Mouse (Mus musculus): ENCODE data around the gene Ubqlnl. TPM values are rescaled to one million over a fixed set of nuclear protein-coding genes. Genes with fewer than 3 reads are reported as not detected.

Ubqlnl gene
- polyA plus RNA-seq, 1 experiment from 2014 or later = not detected

DNA sequence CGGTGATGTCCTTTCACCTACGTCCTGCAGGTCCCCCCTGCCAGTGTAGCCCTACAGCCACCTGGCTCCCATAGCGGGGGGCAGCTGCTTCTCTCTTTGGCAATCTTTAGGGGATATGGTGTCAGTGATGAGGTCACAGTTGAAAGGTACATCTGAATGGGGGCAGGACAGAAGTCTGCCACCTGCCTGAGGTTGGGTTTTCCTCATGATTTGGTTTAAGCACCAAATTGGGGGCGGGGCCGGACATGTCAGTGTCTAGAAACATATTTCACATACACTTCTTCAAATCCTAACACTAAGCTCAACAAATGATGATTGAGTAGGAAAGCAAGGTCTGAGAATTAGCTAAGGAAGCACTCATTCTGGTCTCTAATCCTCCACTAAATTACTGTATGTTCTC is 20.6 kb downstream of the Ubqlnl start, which contains the start of gene Ubqln5:
TSS of gene Ubqln5 (minus strand) at position 101 of the 400 bp plus-strand sequence.
- no peak within 1 kb of the TSS for H3K27ac ChIP-seq (replicated peaks)
- no peaks in the 10 kb centered on the region for H3K36me3 ChIP-seq
- H3K4me3 ChIP-seq = no peak within 1 kb of the TSS
- no peaks in the 10 kb centered on the region for H3K4me1 ChIP-seq
- no peak within 1 kb of the TSS for H3K9ac ChIP-seq
- no peaks in the 10 kb centered on the region for H3K9me3 ChIP-seq
- no peak within 1 kb of the TSS for H3K4me2 ChIP-seq
- WGBS = 84% methylated on average over 5 of the region's 5 CpGs
- H3K27me3 ChIP-seq (replicated peaks) = no peaks in the 10 kb centered on the region
- ATAC-seq (ENCODE audit: extremely low read depth, insufficient number of reproducible peaks, low FRiP score, low TSS enrichment) = no peak

DNA sequence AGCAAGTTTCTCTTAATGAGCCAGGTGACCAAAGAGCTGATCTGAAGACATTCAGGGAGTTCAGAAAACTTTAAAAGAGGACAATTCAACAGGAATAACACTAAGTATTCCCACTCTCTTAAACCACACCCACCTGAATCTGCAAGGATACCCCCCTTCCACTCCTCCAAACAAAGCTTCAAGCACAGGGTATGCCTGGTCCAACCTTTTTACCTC is 45.7 kb downstream of the Ubqlnl start, which contains the start of gene Olfr646:
TSS of gene Olfr646 (plus strand) at position 117 of the 216 bp plus-strand sequence.
- no peaks in the 10 kb centered on the region for H3K9me3 ChIP-seq
- H3K27ac ChIP-seq (replicated peaks) = no peak within 1 kb of the TSS
- no peak within 1 kb of the TSS for H3K9ac ChIP-seq
- no peak within 1 kb of the TSS for H3K4me2 ChIP-seq
- ATAC-seq (ENCODE audit: extremely low read depth, insufficient number of reproducible peaks, low FRiP score, low TSS enrichment) = no peak
- H3K27me3 ChIP-seq (replicated peaks) = no peaks in the 10 kb centered on the region
- no peaks in the 10 kb centered on the region for H3K36me3 ChIP-seq
- no peaks in the 10 kb centered on the region for H3K4me1 ChIP-seq
- no peak within 1 kb of the TSS for H3K4me3 ChIP-seq

DNA sequence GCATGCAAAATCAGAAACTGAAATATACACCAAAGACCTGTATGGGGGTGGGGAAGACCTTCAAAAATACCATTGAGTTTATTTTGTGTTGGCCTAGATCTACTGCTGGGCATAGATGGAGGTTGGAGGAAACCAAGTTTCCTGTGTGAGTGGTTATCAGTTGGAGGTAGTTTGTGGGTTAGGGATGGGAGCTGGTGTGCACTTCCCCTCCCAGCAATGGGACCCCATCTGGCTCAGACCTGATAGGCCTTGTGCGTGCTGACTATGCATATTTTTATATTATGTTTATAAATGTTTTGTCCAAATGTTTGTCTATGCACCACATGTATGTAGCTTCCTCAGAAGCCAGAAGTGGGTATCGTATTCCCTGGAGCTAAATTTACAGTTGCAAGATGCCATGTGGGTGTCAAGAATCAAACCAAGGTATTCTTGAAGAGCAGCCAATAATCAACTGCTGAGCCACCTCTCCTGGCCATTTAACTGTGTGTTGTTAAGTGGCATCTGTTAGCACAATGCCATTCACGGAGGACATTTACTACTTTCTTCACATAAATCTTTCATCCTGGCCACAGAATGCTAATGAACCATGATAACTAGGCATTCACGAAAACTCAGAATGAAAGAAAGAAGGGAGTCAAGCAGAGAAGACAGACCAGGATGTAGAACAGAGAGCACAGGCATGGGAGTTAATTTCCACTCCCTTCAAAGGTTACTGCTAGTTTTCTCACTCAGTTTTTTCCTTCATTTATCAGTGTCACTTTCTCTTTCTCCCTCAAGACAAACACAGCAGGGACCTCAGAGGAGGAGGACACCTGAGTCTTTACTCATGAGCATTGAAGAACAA is 46.2 kb downstream of the Ubqlnl start:
- Histone ChIP-seq H3K9me3 (no peaks in the 10 kb centered on the region), H3K4me3 (no peak overlapping the region), H3K36me3 (no peaks in the 10 kb centered on the region), H3K27me3 (replicated peaks) (no peaks in the 10 kb centered on the region), H3K4me2 (no peak overlapping the region), H3K4me1 (no peaks in the 10 kb centered on the region), H3K9ac (no peak overlapping the region), H3K27ac (replicated peaks) (no peak overlapping the region)
- WGBS = 62% methylated on average over 4 of the region's 4 CpGs
- no peak for ATAC-seq (ENCODE audit: extremely low read depth, insufficient number of reproducible peaks, low FRiP score, low TSS enrichment)

Other genes with a start within 250 kb of the Ubqlnl start
- not detected in 2 replicates for gene Olfr65, start 247.1 kb downstream of the Ubqlnl start, polyA plus RNA-seq (2015; fragmentation: Nextera tagmentation; extraction: Ambion mirVana)
- not detected in 2 replicates for gene Olfr631, start 221.7 kb downstream of the Ubqlnl start, polyA plus RNA-seq (2015; fragmentation: Nextera tagmentation; extraction: Ambion mirVana)
- not detected in 2 replicates for gene Olfr632, start 216.2 kb downstream of the Ubqlnl start, polyA plus RNA-seq (2015; fragmentation: Nextera tagmentation; extraction: Ambion mirVana)
- gene Olfr633, start 206.1 kb downstream of the Ubqlnl start, polyA plus RNA-seq (2015; fragmentation: Nextera tagmentation; extraction: Ambion mirVana) = not detected in 2 replicates
- gene Olfr635, start 179.4 kb downstream of the Ubqlnl start, polyA plus RNA-seq (2015; fragmentation: Nextera tagmentation; extraction: Ambion mirVana) = not detected in 2 replicates
- not detected in 2 replicates for gene Olfr638, start 151.8 kb downstream of the Ubqlnl start, polyA plus RNA-seq (2015; fragmentation: Nextera tagmentation; extraction: Ambion mirVana)
- not detected in 2 replicates for gene Olfr639, start 133.3 kb downstream of the Ubqlnl start, polyA plus RNA-seq (2015; fragmentation: Nextera tagmentation; extraction: Ambion mirVana)
- not detected in 2 replicates for gene Olfr640, start 125.0 kb downstream of the Ubqlnl start, polyA plus RNA-seq (2015; fragmentation: Nextera tagmentation; extraction: Ambion mirVana)
- gene Olfr641, start 115.1 kb downstream of the Ubqlnl start, polyA plus RNA-seq (2015; fragmentation: Nextera tagmentation; extraction: Ambion mirVana) = not detected in 2 replicates
- gene Olfr642, start 97.9 kb downstream of the Ubqlnl start, polyA plus RNA-seq (2015; fragmentation: Nextera tagmentation; extraction: Ambion mirVana) = not detected in 2 replicates
- not detected in 2 replicates for gene 4930516K23Rik, start 89.1 kb downstream of the Ubqlnl start, polyA plus RNA-seq (2015; fragmentation: Nextera tagmentation; extraction: Ambion mirVana)
- not detected in 2 replicates for gene Olfr644, start 78.7 kb downstream of the Ubqlnl start, polyA plus RNA-seq (2015; fragmentation: Nextera tagmentation; extraction: Ambion mirVana)
- not detected in 2 replicates for gene Olfr645, start 65.1 kb downstream of the Ubqlnl start, polyA plus RNA-seq (2015; fragmentation: Nextera tagmentation; extraction: Ambion mirVana)
- gene Olfr646, start 45.7 kb downstream of the Ubqlnl start, polyA plus RNA-seq (2015; fragmentation: Nextera tagmentation; extraction: Ambion mirVana) = not detected in 2 replicates
- gene Ubqln5, start 20.7 kb downstream of the Ubqlnl start, polyA plus RNA-seq (2015; fragmentation: Nextera tagmentation; extraction: Ambion mirVana) = not detected in 2 replicates
- not detected in 2 replicates for gene Olfr643, start 13.2 kb downstream of the Ubqlnl start, polyA plus RNA-seq (2015; fragmentation: Nextera tagmentation; extraction: Ambion mirVana)
- not detected in 2 replicates for gene Ubqln3, start 7.3 kb downstream of the Ubqlnl start, polyA plus RNA-seq (2015; fragmentation: Nextera tagmentation; extraction: Ambion mirVana)
- gene Olfm5, start 14.3 kb upstream of the Ubqlnl start, polyA plus RNA-seq (2015; fragmentation: Nextera tagmentation; extraction: Ambion mirVana) = not detected in 2 replicates
- 0.12 and 0.19 TPM in 2 replicates for gene Olfr648, start 32.8 kb upstream of the Ubqlnl start, polyA plus RNA-seq (2015; fragmentation: Nextera tagmentation; extraction: Ambion mirVana)
- not detected in 2 replicates for gene Olfr649, start 45.4 kb upstream of the Ubqlnl start, polyA plus RNA-seq (2015; fragmentation: Nextera tagmentation; extraction: Ambion mirVana)
- gene Trim6, start 68.2 kb upstream of the Ubqlnl start, polyA plus RNA-seq (2015; fragmentation: Nextera tagmentation; extraction: Ambion mirVana) = 2.8 TPM in 2 replicates
- 2.1 and 2.4 TPM in 2 replicates for gene Trim34a, start 93.9 kb upstream of the Ubqlnl start, polyA plus RNA-seq (2015; fragmentation: Nextera tagmentation; extraction: Ambion mirVana)
- 0.57 TPM in 2 replicates for gene Trim5, start 137.5 kb upstream of the Ubqlnl start, polyA plus RNA-seq (2015; fragmentation: Nextera tagmentation; extraction: Ambion mirVana)
- gene Trim12a, start 164.9 kb upstream of the Ubqlnl start, polyA plus RNA-seq (2015; fragmentation: Nextera tagmentation; extraction: Ambion mirVana) = 7.6 and 8.8 TPM in 2 replicates
- gene Trim34b, start 178.9 kb upstream of the Ubqlnl start, polyA plus RNA-seq (2015; fragmentation: Nextera tagmentation; extraction: Ambion mirVana) = 0.13 TPM in 1 of 2 replicates, not detected in the other
- 2.3 and 2.6 TPM in 2 replicates for gene Trim12c, start 202.8 kb upstream of the Ubqlnl start, polyA plus RNA-seq (2015; fragmentation: Nextera tagmentation; extraction: Ambion mirVana)
- 0.20 and 0.22 TPM in 2 replicates for gene Trim30b, start 219.3 kb upstream of the Ubqlnl start, polyA plus RNA-seq (2015; fragmentation: Nextera tagmentation; extraction: Ambion mirVana)